ENCODE assay signal across 10 mouse cellular contexts in the genomic region with DNA sequence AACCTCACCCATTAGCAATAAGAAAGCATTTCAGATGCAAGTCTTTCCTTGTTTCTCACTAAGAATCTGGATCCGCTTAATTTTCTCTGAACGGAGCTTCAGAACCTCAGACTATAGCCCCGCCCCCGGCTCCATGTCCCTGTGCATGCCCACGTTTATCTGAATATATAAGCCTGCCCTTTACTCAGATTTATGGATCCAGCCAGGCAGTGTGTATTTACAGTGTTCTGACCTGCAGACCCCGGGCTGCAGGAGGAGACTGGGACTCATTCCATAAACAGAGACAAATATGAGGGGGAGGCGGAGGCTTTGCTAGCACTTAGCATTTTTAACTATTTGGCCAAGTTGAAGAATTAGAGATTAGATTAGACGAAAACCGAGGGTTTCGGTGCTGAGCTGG.
DNase-seq lines count a peak whose midpoint lies in the region; ATAC-seq lines count a peak whose summit lies in the region.
"Had no signal": no experiment of that assay in that cellular context is flagged by ENCODE, and none has a peak within 500 bp of the region (broad histone marks: within the 10 kb centered on the region; RNA-seq: fewer than 3 reads in every experiment).

No protein-coding gene starts in this region.

- H3K27ac ChIP-seq in hindbrain, embryonic 11.5 days (ENCODE audit: low read depth, low read length): no peak overlapping the region
- no peak overlapping the region for H3K27ac ChIP-seq in hindbrain, embryonic 10.5 days
- H3K27ac ChIP-seq in intestine, embryonic 16.5 days (ENCODE audit: low read length): peak overlapping the region; percentile 73
- H3K27ac ChIP-seq in neural tube, embryonic 12.5 days: no peak overlapping the region
- H3K27ac ChIP-seq: midbrain, embryonic 12.5 days had no signal

- WGBS in hindbrain, embryonic 11.5 days: 54% methylated on average over 10 of the region's 10 CpGs
- 66% methylated on average over 10 of the region's 10 CpGs for WGBS in hindbrain, embryonic 10.5 days
- 14% methylated on average over 10 of the region's 10 CpGs for WGBS in intestine, embryonic 16.5 days
- WGBS in neural tube, embryonic 12.5 days: 29% methylated on average over 10 of the region's 10 CpGs

- H3K9me3 ChIP-seq in hindbrain, embryonic 11.5 days (ENCODE audit: control insufficient read depth, low read length): no peaks in the 10 kb centered on the region
- H3K9me3 ChIP-seq in hindbrain, embryonic 10.5 days: 0 out of 2 replicates have a peak, but pooled peaks cover 4% of the 10 kb centered on the region
- H3K9me3 ChIP-seq in intestine, embryonic 16.5 days (ENCODE audit: control insufficient read depth, low read length): no peaks in the 10 kb centered on the region
- H3K9me3 ChIP-seq in neural tube, embryonic 12.5 days: no peaks in the 10 kb centered on the region
- H3K9me3 ChIP-seq: midbrain, embryonic 12.5 days had no signal

- ATAC-seq in hindbrain, embryonic 11.5 days (ENCODE audit: low FRiP score): no peak
- peak; percentile 69 for ATAC-seq in intestine, embryonic 16.5 days
- 0 out of 2 replicates have a peak, but pooled peaks have one; percentile 14 for ATAC-seq in neural tube, embryonic 12.5 days (ENCODE audit: low FRiP score, low read depth)
- ATAC-seq in inflammation-experienced regulatory T-cells, adult 6 months: no peak
- ATAC-seq: forebrain, postnatal 0 days had no signal

- H3K36me3 ChIP-seq in hindbrain, embryonic 11.5 days (ENCODE audit: control insufficient read depth, insufficient read depth, low read length): no peaks in the 10 kb centered on the region
- no peaks in the 10 kb centered on the region for H3K36me3 ChIP-seq in hindbrain, embryonic 10.5 days
- H3K36me3 ChIP-seq in intestine, embryonic 16.5 days (ENCODE audit: control insufficient read depth, insufficient read depth, low read length): no peaks in the 10 kb centered on the region
- H3K36me3 ChIP-seq in neural tube, embryonic 12.5 days: no peaks in the 10 kb centered on the region
- H3K36me3 ChIP-seq: midbrain, embryonic 12.5 days had no signal

- H3K27me3 ChIP-seq in hindbrain, embryonic 11.5 days (ENCODE audit: control insufficient read depth, insufficient read depth, low read length): no peaks in the 10 kb centered on the region
- H3K27me3 ChIP-seq in hindbrain, embryonic 10.5 days (ENCODE audit: insufficient read depth, poor library complexity, severe bottlenecking): no peaks in the 10 kb centered on the region
- no peaks in the 10 kb centered on the region for H3K27me3 ChIP-seq in intestine, embryonic 16.5 days (replicated peaks; ENCODE audit: control insufficient read depth, insufficient read depth, low read length)
- no peaks in the 10 kb centered on the region for H3K27me3 ChIP-seq in neural tube, embryonic 12.5 days (replicated peaks)
- H3K27me3 ChIP-seq: midbrain, embryonic 12.5 days had no signal

- peak; percentile 29 for DNase-seq in hindbrain, embryonic 11.5 days (ENCODE audit: low spot score)
- DNase-seq in hindbrain, embryonic 10.5 days (ENCODE audit: low spot score): no peak
- peak; percentile 28 for DNase-seq in embryo, embryonic 9.5 days (ENCODE audit: extremely low spot score)
- DNase-seq in spleen, postnatal 10 days (ENCODE audit: low spot score in 2 of 2): no peak
- DNase-seq: forebrain, postnatal 0 days; thymus, postnatal 4 days had no signal

- no peak overlapping the region for H3K4me3 ChIP-seq in hindbrain, embryonic 11.5 days (ENCODE audit: low read depth, low read length)
- no peak overlapping the region for H3K4me3 ChIP-seq in hindbrain, embryonic 10.5 days
- no peak overlapping the region for H3K4me3 ChIP-seq in intestine, embryonic 16.5 days (ENCODE audit: low read length)
- no peak overlapping the region for H3K4me3 ChIP-seq in neural tube, embryonic 12.5 days
- H3K4me3 ChIP-seq: midbrain, embryonic 12.5 days had no signal

- no peak overlapping the region for H3K9ac ChIP-seq in hindbrain, embryonic 11.5 days (ENCODE audit: low read depth, low read length)
- no peak overlapping the region for H3K9ac ChIP-seq in intestine, embryonic 16.5 days (ENCODE audit: low read depth, low read length)
- no peak overlapping the region for H3K9ac ChIP-seq in neural tube, embryonic 12.5 days
- H3K9ac ChIP-seq: forebrain, postnatal 0 days; midbrain, embryonic 12.5 days had no signal

- no peak overlapping the region for H3K4me2 ChIP-seq in hindbrain, embryonic 11.5 days (replicated peaks; ENCODE audit: low read depth, low read length)
- H3K4me2 ChIP-seq in intestine, embryonic 16.5 days (ENCODE audit: low read depth, low read length): 0 out of 2 replicates have a peak overlapping the region, but pooled peaks have one; percentile 21
- H3K4me2 ChIP-seq in neural tube, embryonic 12.5 days (replicated peaks): 0 out of 2 replicates have a peak overlapping the region, but pooled peaks have one; percentile 30
- H3K4me2 ChIP-seq: midbrain, embryonic 12.5 days had no signal

- peaks cover 11% of the 10 kb centered on the region for H3K4me1 ChIP-seq in hindbrain, embryonic 11.5 days (replicated peaks; ENCODE audit: control insufficient read depth, insufficient read depth, low read length)
- H3K4me1 ChIP-seq in hindbrain, embryonic 10.5 days (replicated peaks): peaks cover 52% of the 10 kb centered on the region
- H3K4me1 ChIP-seq in intestine, embryonic 16.5 days (ENCODE audit: control insufficient read depth, insufficient read depth, low read length): peaks cover 26% of the 10 kb centered on the region
- H3K4me1 ChIP-seq in neural tube, embryonic 12.5 days: peaks cover 51% of the 10 kb centered on the region

Comparison
In these comparisons a context has a peak if more than half of its experiments do, and no peak if none do; other contexts are left out.
1. DNase-seq: peak in hindbrain, embryonic 11.5 days (single experiment) and embryo, embryonic 9.5 days (single experiment); none in hindbrain, embryonic 10.5 days (single experiment) and spleen, postnatal 10 days (0 of 2).
2. ATAC-seq: peak in intestine, embryonic 16.5 days (single experiment) and neural tube, embryonic 12.5 days (single experiment); none in hindbrain, embryonic 11.5 days (single experiment) and inflammation-experienced regulatory T-cells, adult 6 months (single experiment).